Mouse (Mus musculus): ENCODE data around the gene Lhb. TPM values are rescaled to one million over a fixed set of nuclear protein-coding genes. Genes with fewer than 3 reads are reported as not detected.
A peak's percentile ranks its signal among the peaks of the same experiment; 100 is the strongest.
"Not testable (repeated sequence)": the region's sequence is repeated elsewhere in the genome, so short reads cannot be mapped to it uniquely, and the experiment has no call there.

The Lhb gene
- total RNA-seq, 2 experiments from 2014 or later = 0.35 TPM; not detected in 1

- no peak for DNase-seq
- intact Hi-C loops (cut with DNase I; ENCODE audit: low total_unique reads) = no loop called here
Measured at GRCm38 (mm10) chr7:45449974-45450373, 29.4 kb downstream of the Lhb start.

GRCm38 (mm10) chr7:45451344-45451982 is 30.8 kb downstream of the Lhb start:
- intact Hi-C loops (cut with DNase I; ENCODE audit: low total_unique reads) = no loop called here
- peak; percentile 82 for DNase-seq

GRCm38 (mm10) chr7:45454971-45455370 is 34.4 kb downstream of the Lhb start:
- DNase-seq = no peak
- intact Hi-C loops (cut with DNase I; ENCODE audit: low total_unique reads) = no loop called here

- intact Hi-C loops (cut with DNase I; ENCODE audit: low total_unique reads) = no loop called here
Measured at GRCm38 (mm10) chr7:45455932-45456696, 35.5 kb downstream of the Lhb start.

GRCm38 (mm10) chr7:45456721-45457203 is 36.1 kb downstream of the Lhb start:
- intact Hi-C loops (cut with DNase I; ENCODE audit: low total_unique reads) = no loop called here

More at GRCm38 (mm10) chr7:45455932-45456696, 35.5 kb downstream of the Lhb start:
- DNase-seq = no peak

GRCm38 (mm10) chr7:45457204-45458060 is 36.8 kb downstream of the Lhb start:
- intact Hi-C loops (cut with DNase I; ENCODE audit: low total_unique reads) = no loop called here
- DNase-seq = peak; percentile 24

More at GRCm38 (mm10) chr7:45456721-45457203, 36.1 kb downstream of the Lhb start:
- no peak for DNase-seq

- peak; percentile 86 for DNase-seq
- intact Hi-C loops (cut with DNase I; ENCODE audit: low total_unique reads) = no loop called here
Measured at GRCm38 (mm10) chr7:45458748-45459563, 38.3 kb downstream of the Lhb start.

- DNase-seq = peak; percentile 97
- intact Hi-C loops (cut with DNase I; ENCODE audit: low total_unique reads) = not testable (repeated sequence)
Measured at GRCm38 (mm10) chr7:45459564-45460140, 39.0 kb downstream of the Lhb start, which contains the start of gene Ftl1. TSS of gene Ftl1 (minus strand) at chr7:45459884.

GRCm38 (mm10) chr7:45460377-45460776 is 39.8 kb downstream of the Lhb start:
- DNase-seq = no peak
- intact Hi-C loops (cut with DNase I; ENCODE audit: low total_unique reads) = no loop called here

- intact Hi-C loops (cut with DNase I; ENCODE audit: low total_unique reads) = no loop called here
- DNase-seq = peak; percentile 69
Measured at GRCm38 (mm10) chr7:45460860-45461314, 40.3 kb downstream of the Lhb start.

- peak; percentile 17 for DNase-seq
Measured at GRCm38 (mm10) chr7:45461326-45461725, 40.7 kb downstream of the Lhb start.

GRCm38 (mm10) chr7:45461781-45462180 is 41.2 kb downstream of the Lhb start:
- intact Hi-C loops (cut with DNase I; ENCODE audit: low total_unique reads) = no loop called here
- no peak for DNase-seq

More at GRCm38 (mm10) chr7:45461326-45461725, 40.7 kb downstream of the Lhb start:
- intact Hi-C loops (cut with DNase I; ENCODE audit: low total_unique reads) = no loop called here

GRCm38 (mm10) chr7:45462325-45462724 is 41.7 kb downstream of the Lhb start:
- intact Hi-C loops (cut with DNase I; ENCODE audit: low total_unique reads) = no loop called here
- DNase-seq = no peak

- intact Hi-C loops (cut with DNase I; ENCODE audit: low total_unique reads); DNase-seq: not testable (repeated sequence)
Measured at GRCm38 (mm10) chr7:45462868-45463267, 42.2 kb downstream of the Lhb start.

GRCm38 (mm10) chr7:45463987-45464778 is 43.6 kb downstream of the Lhb start:
- intact Hi-C loops (cut with DNase I; ENCODE audit: low total_unique reads) = no loop called here
- DNase-seq = no peak

- intact Hi-C loops (cut with DNase I; ENCODE audit: low total_unique reads) = no loop called here
- DNase-seq = no peak
Measured at GRCm38 (mm10) chr7:45465112-45465511, 44.5 kb downstream of the Lhb start.

GRCm38 (mm10) chr7:45465549-45465948 is 44.9 kb downstream of the Lhb start:
- intact Hi-C loops (cut with DNase I; ENCODE audit: low total_unique reads) = no loop called here
- DNase-seq = no peak
